Mouse (Mus musculus): Measurements from ENCODE around the gene Gm9639. TPM values are rescaled to one million over a fixed set of nuclear protein-coding genes. Genes with fewer than 3 reads are reported as not detected.

Gene Gm9639
- not detected in 2 replicates for polyA plus RNA-seq (2015; fragmentation: Nextera tagmentation; extraction: Ambion mirVana)

GRCm38 (mm10) chr10:77794976-77795375 lies at the start of gene Gm9639:
Gm9639 (minus strand) TSS chr10:77795076.
- ATAC-seq (ENCODE audit: low read depth): no peak
- WGBS (ENCODE audit: insufficient replicate concordance): 54% methylated on average over 2 of the region's 2 CpGs
- DNase-seq: no peak
- H3K4me1 ChIP-seq (replicated peaks): no peaks in the 10 kb centered on the region
- no peak within 1 kb of the TSS for H3K27ac ChIP-seq
- H3K4me3 ChIP-seq (replicated peaks): no peak within 1 kb of the TSS
- no peak within 1 kb of the TSS for H3K9ac ChIP-seq
- H3K4me2 ChIP-seq: no peak within 1 kb of the TSS
- H3K27me3 ChIP-seq: no peaks in the 10 kb centered on the region
- no peaks in the 10 kb centered on the region for H3K36me3 ChIP-seq
- H3K9me3 ChIP-seq (replicated peaks): no peaks in the 10 kb centered on the region

- H3K9ac ChIP-seq: no peak overlapping the region
- no peak for ATAC-seq (ENCODE audit: low read depth)
- H3K9me3 ChIP-seq (replicated peaks): no peaks in the 10 kb centered on the region
- H3K4me3 ChIP-seq (replicated peaks): no peak overlapping the region
- H3K27ac ChIP-seq: no peak overlapping the region
- no peak overlapping the region for H3K4me2 ChIP-seq
- H3K36me3 ChIP-seq: no peaks in the 10 kb centered on the region
- H3K4me1 ChIP-seq (replicated peaks): no peaks in the 10 kb centered on the region
- DNase-seq: no peak
- WGBS (ENCODE audit: insufficient replicate concordance): 52% methylated on average over 6 of the region's 6 CpGs
- H3K27me3 ChIP-seq: no peaks in the 10 kb centered on the region
Measured at GRCm38 (mm10) chr10:77839006-77839405, 44.1 kb upstream of the Gm9639 start.

- H3K27ac ChIP-seq: no peak within 1 kb of the TSS
- H3K27me3 ChIP-seq: no peaks in the 10 kb centered on the region
- no peak for ATAC-seq (ENCODE audit: low read depth)
- no peak within 1 kb of the TSS for H3K4me3 ChIP-seq (replicated peaks)
- H3K9ac ChIP-seq: no peak within 1 kb of the TSS
- no peaks in the 10 kb centered on the region for H3K4me1 ChIP-seq (replicated peaks)
- H3K4me2 ChIP-seq: no peak within 1 kb of the TSS
- H3K36me3 ChIP-seq: no peaks in the 10 kb centered on the region
- no peak for DNase-seq
- H3K9me3 ChIP-seq (replicated peaks): no peaks in the 10 kb centered on the region
- 53% methylated on average over 9 of the region's 9 CpGs for WGBS (ENCODE audit: insufficient replicate concordance)
Measured at GRCm38 (mm10) chr10:77835647-77836046, 40.8 kb upstream of the Gm9639 start, which contains the start of gene Krtap10-10. Krtap10-10 (plus strand) TSS chr10:77835947.

- Histone ChIP-seq H3K9ac (no peak within 1 kb of the TSS), H3K27ac (no peak within 1 kb of the TSS), H3K4me1 (replicated peaks) (no peaks in the 10 kb centered on the region), H3K4me2 (no peak within 1 kb of the TSS), H3K9me3 (replicated peaks) (no peaks in the 10 kb centered on the region), H3K27me3 (no peaks in the 10 kb centered on the region), H3K4me3 (replicated peaks) (no peak within 1 kb of the TSS), H3K36me3 (no peaks in the 10 kb centered on the region)
- no peak for ATAC-seq (ENCODE audit: low read depth)
- no peak for DNase-seq
- WGBS (ENCODE audit: insufficient replicate concordance): 61% methylated on average over 6 of the region's 6 CpGs
Measured at GRCm38 (mm10) chr10:77826951-77827350, 32.1 kb upstream of the Gm9639 start, which contains the start of gene Krtap10-4. Krtap10-4 (minus strand) TSS chr10:77827095.

GRCm38 (mm10) chr10:77819203-77819602 lies 24.3 kb upstream of the Gm9639 start:
- no peaks in the 10 kb centered on the region for H3K9me3 ChIP-seq (replicated peaks)
- H3K4me3 ChIP-seq (replicated peaks): no peak overlapping the region
- H3K27ac ChIP-seq: no peak overlapping the region
- H3K4me1 ChIP-seq (replicated peaks): no peaks in the 10 kb centered on the region
- H3K36me3 ChIP-seq: no peaks in the 10 kb centered on the region
- H3K4me2 ChIP-seq: no peak overlapping the region
- ATAC-seq (ENCODE audit: low read depth) (no peak), DNase-seq (no peak)
- H3K27me3 ChIP-seq: no peaks in the 10 kb centered on the region
- H3K9ac ChIP-seq: no peak overlapping the region
- WGBS (ENCODE audit: insufficient replicate concordance): 45% methylated on average over 4 of the region's 4 CpGs

- no peak overlapping the region for H3K4me3 ChIP-seq (replicated peaks)
- no peaks in the 10 kb centered on the region for H3K36me3 ChIP-seq
- ATAC-seq (ENCODE audit: low read depth): 0 out of 2 replicates have a peak, but pooled peaks have one; percentile 29
- no peak overlapping the region for H3K27ac ChIP-seq
- H3K9ac ChIP-seq: no peak overlapping the region
- H3K27me3 ChIP-seq: no peaks in the 10 kb centered on the region
- DNase-seq: no peak
- WGBS (ENCODE audit: insufficient replicate concordance): 84% methylated on average over 4 of the region's 4 CpGs
- H3K9me3 ChIP-seq (replicated peaks): no peaks in the 10 kb centered on the region
- H3K4me1 ChIP-seq (replicated peaks): no peaks in the 10 kb centered on the region
- H3K4me2 ChIP-seq: no peak overlapping the region
Measured at GRCm38 (mm10) chr10:77818523-77818922, 23.6 kb upstream of the Gm9639 start.

GRCm38 (mm10) chr10:77815514-77815913 lies 20.6 kb upstream of the Gm9639 start:
- Histone ChIP-seq H3K4me2 (no peak overlapping the region), H3K4me1 (replicated peaks) (no peaks in the 10 kb centered on the region), H3K27me3 (no peaks in the 10 kb centered on the region), H3K4me3 (replicated peaks) (no peak overlapping the region), H3K27ac (no peak overlapping the region), H3K36me3 (no peaks in the 10 kb centered on the region), H3K9ac (no peak overlapping the region), H3K9me3 (replicated peaks) (no peaks in the 10 kb centered on the region)
- WGBS (ENCODE audit: insufficient replicate concordance): 24% methylated on average over 5 of the region's 5 CpGs
- no peak for ATAC-seq (ENCODE audit: low read depth)
- DNase-seq: peak; percentile 9

- Histone ChIP-seq H3K4me2 (no peak within 1 kb of the TSS), H3K36me3 (no peaks in the 10 kb centered on the region), H3K27me3 (no peaks in the 10 kb centered on the region), H3K4me1 (replicated peaks) (no peaks in the 10 kb centered on the region), H3K4me3 (replicated peaks) (no peak within 1 kb of the TSS), H3K27ac (no peak within 1 kb of the TSS), H3K9ac (no peak within 1 kb of the TSS), H3K9me3 (replicated peaks) (no peaks in the 10 kb centered on the region)
- 29% methylated on average over 4 of the region's 4 CpGs for whole genome bisulfite sequencing (ENCODE audit: insufficient replicate concordance)
- no peak for DNase-seq
- ATAC-seq (ENCODE audit: low read depth): no peak
Measured at GRCm38 (mm10) chr10:77814382-77814781, 19.5 kb upstream of the Gm9639 start, which contains the start of gene Gm2696. Gm2696 (plus strand) TSS chr10:77814682.

- Histone ChIP-seq H3K36me3 (no peaks in the 10 kb centered on the region), H3K27me3 (no peaks in the 10 kb centered on the region), H3K4me1 (replicated peaks) (no peaks in the 10 kb centered on the region), H3K27ac (no peak within 1 kb of the TSS), H3K9me3 (replicated peaks) (no peaks in the 10 kb centered on the region), H3K4me2 (no peak within 1 kb of the TSS), H3K9ac (no peak within 1 kb of the TSS), H3K4me3 (replicated peaks) (no peak within 1 kb of the TSS)
- DNase-seq (no peak), ATAC-seq (ENCODE audit: low read depth) (no peak)
- WGBS (ENCODE audit: insufficient replicate concordance): 62% methylated on average over 5 of the region's 5 CpGs
Measured at GRCm38 (mm10) chr10:77811743-77812142, 16.9 kb upstream of the Gm9639 start, which contains the start of gene Gm9507. Gm9507 (minus strand) TSS chr10:77811843.

- DNase-seq (no peak), ATAC-seq (ENCODE audit: low read depth) (no peak)
- no peaks in the 10 kb centered on the region for H3K9me3 ChIP-seq (replicated peaks)
- no peak overlapping the region for H3K4me2 ChIP-seq
- H3K27ac ChIP-seq: no peak overlapping the region
- H3K4me1 ChIP-seq (replicated peaks): no peaks in the 10 kb centered on the region
- no peak overlapping the region for H3K9ac ChIP-seq
- WGBS (ENCODE audit: insufficient replicate concordance): 32% methylated on average over 3 of the region's 3 CpGs
- H3K27me3 ChIP-seq: no peaks in the 10 kb centered on the region
- no peak overlapping the region for H3K4me3 ChIP-seq (replicated peaks)
- H3K36me3 ChIP-seq: no peaks in the 10 kb centered on the region
Measured at GRCm38 (mm10) chr10:77804095-77804494, 9.2 kb upstream of the Gm9639 start.

GRCm38 (mm10) chr10:77798921-77799508 lies 4.1 kb upstream of the Gm9639 start, which contains the start of gene Gm19668:
Gm19668 (minus strand) TSS chr10:77799133.
- Histone ChIP-seq H3K27me3 (no peaks in the 10 kb centered on the region), H3K36me3 (no peaks in the 10 kb centered on the region), H3K4me2 (no peak within 1 kb of the TSS), H3K9ac (no peak within 1 kb of the TSS), H3K4me3 (replicated peaks) (no peak within 1 kb of the TSS), H3K9me3 (replicated peaks) (no peaks in the 10 kb centered on the region), H3K4me1 (replicated peaks) (no peaks in the 10 kb centered on the region), H3K27ac (no peak within 1 kb of the TSS)
- 41% methylated on average over 8 of the region's 8 CpGs for WGBS (ENCODE audit: insufficient replicate concordance)
- no peak for ATAC-seq (ENCODE audit: low read depth)
- DNase-seq: no peak
